Mouse (Mus musculus) forebrain, postnatal 0 days (tissue): ENCODE results near the gene Hnrnph3. TPM values are rescaled to one million over a fixed set of nuclear protein-coding genes. Genes with fewer than 3 reads are reported as not detected.

Experiments used
- ATAC-seq: fragments of 200-750 bp; cut with Nextera tagmentation; 2 replicates; pipeline ENCODE4 v1.8.0; 2017; ENCODE audit warnings: mild to moderate bottlenecking, moderate library complexity
- DNase-seq: peaks from one replicate; pipeline ENCODE4 v3.0.0-alpha.2; 2015
- H3K27ac ChIP-seq: fragments of 300-500 bp; sonication (generic); 2 replicates; pipeline ENCODE4 v1.5.1; 2014; ENCODE audit warnings: low read depth, mild to moderate bottlenecking, antibody characterized with exemption, low read length, moderate library complexity, mixed read lengths
- H3K27me3 ChIP-seq: fragments of 300-500 bp; sonication (generic); 2 replicates; pipeline ENCODE4 v1.6.1; 2014; ENCODE audit warnings: mild to moderate bottlenecking, low read length, mixed read lengths; ENCODE audit not compliant: insufficient read depth
- H3K36me3 ChIP-seq: fragments of 300-500 bp; sonication (generic); 2 replicates; pipeline ENCODE4 v1.6.1; 2014; ENCODE audit warnings: mild to moderate bottlenecking, moderate library complexity; ENCODE audit not compliant: insufficient read depth
- H3K4me1 ChIP-seq: fragments of 300-500 bp; sonication (generic); 2 replicates; pipeline ENCODE4 v1.6.1; 2014; ENCODE audit warnings: antibody characterized with exemption; ENCODE audit not compliant: insufficient read depth
- H3K4me2 ChIP-seq: fragments of 300-500 bp; sonication (generic); 2 replicates; pipeline ENCODE4 v1.6.1; 2014; ENCODE audit warnings: low read depth, mild to moderate bottlenecking, moderate library complexity
- H3K4me3 ChIP-seq: fragments of 300-500 bp; sonication (generic); 2 replicates; pipeline ENCODE4 v1.5.1; 2014; ENCODE audit warnings: low read depth, low read length, mixed read lengths
- H3K9ac ChIP-seq: fragments of 300-500 bp; sonication (generic); 2 replicates; pipeline ENCODE4 v1.6.1; 2014; ENCODE audit warnings: mild to moderate bottlenecking
- H3K9me3 ChIP-seq: fragments of 300-500 bp; sonication (generic); 2 replicates; pipeline ENCODE4 v1.6.1; 2016; ENCODE audit warnings: low read length
- CTCF ChIP-seq: sonication (generic); IDR thresholded peaks from 2 replicates; pipeline ENCODE4 v1.5.1; 2016; ENCODE audit warnings: antibody characterized with exemption, control low read depth, low read depth
- WGBS: fragments of 180-500 bp; shearing (Covaris S2); extraction: QIAGEN DNeasy Blood & Tissue Kit; methylation state at CpG from one replicate; pipeline ENCODE4 v1.1.7; 2014; 5-methylcytosine and 5-hydroxymethylcytosine counted together
- polyA plus RNA-seq: library from polyadenylated mRNA; unstranded; fragments of >200 nt; fragmentation: Nextera tagmentation; extraction: Ambion mirVana; gene quantifications from 2 replicates; pipeline ENCODE4 v1.2.1, GENCODE M21; 2015
- total RNA-seq: library from RNA; depleted of rRNA; stranded (reverse); fragments of >200 nt; gene quantifications from 2 replicates; pipeline ENCODE4 v1.2.3, GENCODE M21; 2014; rRNA removed

The Hnrnph3 gene
- total RNA-seq = 18.1 and 19.6 TPM in 2 replicates
- 62.4 and 76.9 TPM in 2 replicates for polyA plus RNA-seq

GRCm38 (mm10) chr10:63023749-63024579, at the start of gene Hnrnph3, which contains the start of gene Pbld2:
Hnrnph3 (minus strand) TSS chr10:63024217.
Pbld2 (plus strand) TSS chr10:63024315.
- peak; percentile 100 for DNase-seq
- WGBS = 5% methylated on average over 55 of the region's 69 CpGs
- H3K27ac ChIP-seq = peak within 1 kb of the TSS; percentile 100
- H3K4me2 ChIP-seq = peak within 1 kb of the TSS; percentile 63
- H3K9ac ChIP-seq = peak within 1 kb of the TSS; percentile 100
- no peak for TF ChIP-seq CTCF
- peaks cover 39% of the 10 kb centered on the region for H3K4me1 ChIP-seq
- H3K4me3 ChIP-seq = peak within 1 kb of the TSS; percentile 82
- H3K27me3 ChIP-seq = no peaks in the 10 kb centered on the region
- no peaks in the 10 kb centered on the region for H3K36me3 ChIP-seq
- no peaks in the 10 kb centered on the region for H3K9me3 ChIP-seq
- peak; percentile 93 for ATAC-seq

- H3K36me3 ChIP-seq = no peaks in the 10 kb centered on the region
- no peaks in the 10 kb centered on the region for H3K27me3 ChIP-seq
- H3K4me1 ChIP-seq = no peaks in the 10 kb centered on the region
- H3K4me3 ChIP-seq = no peak overlapping the region
- no peak overlapping the region for H3K9ac ChIP-seq
- H3K4me2 ChIP-seq = no peak overlapping the region
- ATAC-seq (peak; percentile 96), DNase-seq (peak; percentile 86)
- no peaks in the 10 kb centered on the region for H3K9me3 ChIP-seq
- peak; percentile 95 for TF ChIP-seq CTCF
- WGBS = 2% methylated on average over 5 of the region's 5 CpGs
- H3K27ac ChIP-seq = no peak overlapping the region
Measured at GRCm38 (mm10) chr10:63065988-63066387, 42.0 kb upstream of the Hnrnph3 start.

GRCm38 (mm10) chr10:63065561-63065960, 41.5 kb upstream of the Hnrnph3 start:
- Histone ChIP-seq H3K4me3 (no peak overlapping the region), H3K4me2 (no peak overlapping the region), H3K9me3 (no peaks in the 10 kb centered on the region), H3K27me3 (no peaks in the 10 kb centered on the region), H3K36me3 (no peaks in the 10 kb centered on the region), H3K4me1 (no peaks in the 10 kb centered on the region), H3K9ac (no peak overlapping the region), H3K27ac (no peak overlapping the region)
- no peak for TF ChIP-seq CTCF
- DNase-seq (no peak), ATAC-seq (no peak; the same call in 1 of the 2 replicates)
- WGBS = 35% methylated on average over 8 of the region's 8 CpGs

- H3K36me3 ChIP-seq = no peaks in the 10 kb centered on the region
- no peak overlapping the region for H3K4me3 ChIP-seq
- no peak for DNase-seq
- no peaks in the 10 kb centered on the region for H3K9me3 ChIP-seq
- H3K27me3 ChIP-seq = no peaks in the 10 kb centered on the region
- H3K27ac ChIP-seq = no peak overlapping the region
- 92% methylated on average over 9 of the region's 9 CpGs for WGBS
- TF ChIP-seq CTCF = no peak
- no peak overlapping the region for H3K4me2 ChIP-seq
- H3K4me1 ChIP-seq = no peaks in the 10 kb centered on the region
- H3K9ac ChIP-seq = no peak overlapping the region
- no peak for ATAC-seq
Measured at GRCm38 (mm10) chr10:63064516-63064915, 40.5 kb upstream of the Hnrnph3 start.

GRCm38 (mm10) chr10:63063365-63063764, 39.3 kb upstream of the Hnrnph3 start:
- 71% methylated on average over 7 of the region's 7 CpGs for WGBS

GRCm38 (mm10) chr10:63062696-63063095, 38.7 kb upstream of the Hnrnph3 start:
- Histone ChIP-seq H3K9ac (no peak overlapping the region), H3K27me3 (no peaks in the 10 kb centered on the region), H3K36me3 (no peaks in the 10 kb centered on the region), H3K4me1 (no peaks in the 10 kb centered on the region), H3K4me2 (no peak overlapping the region), H3K9me3 (no peaks in the 10 kb centered on the region), H3K4me3 (no peak overlapping the region), H3K27ac (no peak overlapping the region)
- no peak for TF ChIP-seq CTCF
- ATAC-seq = no peak
- WGBS = 74% methylated on average over 5 of the region's 5 CpGs
- no peak for DNase-seq

More at GRCm38 (mm10) chr10:63063365-63063764, 39.3 kb upstream of the Hnrnph3 start:
- Histone ChIP-seq H3K9ac (no peak overlapping the region), H3K4me1 (no peaks in the 10 kb centered on the region), H3K9me3 (no peaks in the 10 kb centered on the region), H3K4me3 (no peak overlapping the region), H3K36me3 (no peaks in the 10 kb centered on the region), H3K27ac (no peak overlapping the region), H3K4me2 (no peak overlapping the region), H3K27me3 (no peaks in the 10 kb centered on the region)
- DNase-seq (no peak), ATAC-seq (no peak)
- TF ChIP-seq CTCF = no peak

GRCm38 (mm10) chr10:63061266-63061665, 37.2 kb upstream of the Hnrnph3 start:
- ATAC-seq = no peak
- TF ChIP-seq CTCF = no peak
- Histone ChIP-seq H3K9ac (no peak overlapping the region), H3K4me3 (no peak overlapping the region), H3K9me3 (no peaks in the 10 kb centered on the region), H3K4me1 (no peaks in the 10 kb centered on the region), H3K36me3 (no peaks in the 10 kb centered on the region), H3K27me3 (no peaks in the 10 kb centered on the region), H3K4me2 (no peak overlapping the region), H3K27ac (no peak overlapping the region)
- 79% methylated on average over 12 of the region's 12 CpGs for WGBS
- DNase-seq = no peak
